Mouse (Mus musculus) adrenal gland, postnatal 25 days (tissue): ENCODE results near the gene Wdr89. TPM values are rescaled to one million over a fixed set of nuclear protein-coding genes. Genes with fewer than 3 reads are reported as not detected.

Experiments used
- DNase-seq: peaks from one replicate; pipeline ENCODE4 v3.0.0; 2021; ENCODE audit warnings: mixed read lengths
- total RNA-seq: library from RNA; stranded (reverse); gene quantifications from 2 replicates; pipeline ENCODE4 v1.2.3, GENCODE M21; 2021

The Wdr89 gene
- total RNA-seq, 1 experiment from 2014 or later = 5.0 TPM

DNA sequence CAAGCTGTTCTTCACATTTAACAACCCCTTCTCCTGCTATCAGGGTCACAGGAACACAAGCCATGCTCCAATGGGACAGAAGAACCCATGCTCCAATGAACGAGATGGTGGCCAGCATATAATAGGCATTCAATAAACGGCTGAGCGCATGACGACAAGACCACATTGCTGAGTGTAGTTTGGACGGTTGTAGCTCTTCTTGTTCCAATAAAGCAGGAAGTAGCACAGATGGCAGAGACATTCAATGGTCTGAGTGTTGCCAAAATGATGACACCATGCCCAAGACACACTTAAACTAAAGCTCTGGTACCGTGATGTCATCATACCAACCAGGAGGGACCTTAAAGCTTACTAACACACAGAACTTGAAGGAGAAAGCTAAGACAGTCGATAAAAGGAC lies 56.6 kb downstream of the Wdr89 start:
- no peak for DNase-seq

DNA sequence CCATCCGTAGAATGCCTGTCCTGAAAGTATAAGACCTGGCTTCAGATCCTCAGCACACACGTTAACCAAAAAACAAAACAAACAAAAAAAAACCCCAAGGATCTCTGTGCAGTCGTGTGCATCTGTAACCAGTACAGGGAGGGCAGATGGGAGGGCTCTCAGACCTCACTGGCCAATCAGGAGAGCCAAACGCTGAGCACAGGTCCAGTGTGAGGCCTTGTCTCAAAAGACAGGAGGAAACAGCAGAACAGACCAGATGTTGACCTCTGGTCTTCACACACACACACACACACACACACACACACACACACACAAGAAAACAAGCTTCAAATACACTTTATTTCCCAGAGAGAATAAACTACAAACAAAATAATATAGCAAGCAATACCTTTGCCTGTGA lies 69.8 kb downstream of the Wdr89 start:
- DNase-seq = peak; percentile 33

DNA sequence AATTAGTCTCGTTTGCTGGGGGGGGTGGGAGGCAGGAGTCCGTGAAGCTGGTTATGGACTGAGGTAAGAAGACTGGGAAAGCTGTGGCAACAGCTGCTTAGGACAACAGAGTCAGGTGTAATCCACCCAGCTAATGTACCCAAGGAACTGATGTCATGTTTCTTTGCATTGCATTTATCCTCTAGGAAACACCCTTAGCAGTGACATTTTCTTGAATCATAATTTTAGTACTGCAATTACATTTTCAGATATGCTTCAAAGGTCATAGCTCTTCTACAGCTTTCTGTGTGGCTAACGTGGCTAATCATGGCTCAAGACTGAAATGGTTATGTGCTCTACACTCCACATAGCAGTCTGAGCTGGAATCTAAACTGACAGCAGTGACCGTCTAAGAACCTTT lies 70.3 kb downstream of the Wdr89 start:
- DNase-seq = no peak

DNA sequence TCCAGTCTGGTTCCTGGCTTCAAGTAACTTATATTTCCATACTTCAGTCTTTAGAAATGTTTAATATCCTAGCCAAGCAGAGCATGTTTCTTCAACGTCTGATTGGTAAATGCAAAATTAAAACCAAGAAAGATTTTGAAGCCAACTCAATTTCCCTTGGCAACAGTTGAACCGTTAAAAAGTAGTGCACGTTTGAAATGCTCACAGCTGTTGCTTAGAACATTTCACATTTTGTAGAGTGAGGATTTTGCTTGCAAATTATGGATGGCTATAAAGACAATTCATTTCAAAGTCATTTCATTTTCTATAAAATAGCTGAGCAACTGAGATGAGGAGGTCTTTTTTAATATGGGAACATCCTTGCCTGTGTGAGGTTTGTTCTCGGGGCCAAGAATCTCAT lies 71.6 kb downstream of the Wdr89 start:
- no peak for DNase-seq

DNA sequence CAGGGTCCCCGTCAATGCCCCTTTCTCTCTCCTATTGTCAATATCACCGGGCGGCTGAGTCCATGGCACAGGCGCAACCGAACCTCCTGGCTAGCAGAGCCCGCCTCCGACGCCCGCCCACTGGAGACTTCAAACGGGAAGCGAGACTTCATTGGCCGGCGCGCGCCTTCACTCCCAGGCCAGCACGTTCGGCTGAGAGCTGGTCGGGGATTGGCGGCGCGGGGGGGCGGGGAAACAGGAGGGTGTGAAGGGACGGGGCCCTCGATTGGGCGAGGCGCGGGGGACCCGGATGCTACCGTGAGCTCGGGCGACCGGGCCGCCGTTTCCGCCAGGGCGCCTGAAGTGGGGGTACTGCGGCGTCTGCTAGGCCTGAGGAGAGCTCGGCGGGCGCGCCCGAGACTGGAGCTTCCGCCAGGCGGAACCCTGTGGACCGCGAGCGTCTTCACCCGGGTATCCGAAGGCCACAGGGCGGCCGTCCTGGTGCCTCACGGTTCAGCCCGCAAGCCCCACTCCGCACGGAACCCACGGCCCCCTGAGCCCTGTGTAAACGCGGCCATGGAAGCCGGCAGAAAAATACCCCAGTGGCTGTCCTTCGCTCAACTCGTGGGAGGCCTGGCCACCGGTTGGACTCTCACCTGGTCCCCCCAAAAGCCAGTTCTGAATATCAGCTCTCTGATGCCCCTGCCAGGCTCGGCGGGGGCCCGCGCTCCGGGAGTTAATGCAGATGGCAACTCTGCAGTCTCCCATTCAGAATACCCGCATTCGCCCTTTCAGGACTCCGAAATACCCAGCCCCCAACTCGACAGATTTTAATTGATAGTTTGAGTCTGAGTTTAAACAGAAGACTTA lies 73.0 kb downstream of the Wdr89 start, which contains the start of gene Ppp2r5e:
TSS of gene Ppp2r5e (minus strand) at position 92 of the 849 bp plus-strand sequence.
- DNase-seq = peak; percentile 100

DNA sequence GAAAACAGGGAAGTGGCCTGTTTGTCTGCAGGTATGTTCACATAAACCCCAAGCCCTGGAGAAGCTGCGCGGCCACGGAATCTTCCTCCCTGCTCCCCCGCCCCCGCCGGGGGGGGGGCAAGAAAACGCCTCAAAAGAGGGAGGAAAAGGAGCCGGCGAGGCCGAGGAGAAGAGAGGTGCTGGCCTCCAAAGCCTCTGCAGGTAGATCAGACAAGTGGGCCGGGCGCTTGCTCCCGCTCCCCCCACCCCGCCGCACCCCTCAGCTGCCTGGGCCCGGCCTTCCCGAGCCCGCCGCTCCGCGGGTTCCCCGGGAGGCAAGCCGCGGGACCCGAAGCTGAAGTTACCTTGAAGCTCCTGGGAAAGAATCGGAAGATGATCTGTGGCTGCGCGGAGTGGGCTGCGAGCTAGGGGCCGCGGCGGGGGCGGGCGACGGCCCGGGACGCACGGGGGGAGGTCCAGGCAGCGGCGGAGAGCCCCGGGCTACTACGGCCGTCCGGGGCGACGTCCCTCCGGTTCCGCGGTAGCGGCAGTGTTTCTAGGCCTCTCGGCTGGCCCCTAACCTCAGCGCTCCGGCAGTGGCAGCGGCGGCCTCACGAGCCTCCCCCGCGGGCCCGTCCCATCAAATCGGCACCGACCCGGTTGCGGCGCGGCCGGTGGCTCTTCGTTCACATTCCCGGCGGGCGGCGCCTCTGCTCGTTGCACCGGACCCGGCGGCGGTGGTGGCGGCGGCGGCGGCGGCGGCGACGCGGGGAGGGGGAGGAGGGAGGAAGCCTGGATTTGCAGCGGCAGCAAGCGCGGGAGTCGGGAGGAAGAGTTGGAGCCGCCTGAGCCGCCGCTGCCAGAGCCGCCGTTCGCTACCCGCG lies 73.8 kb downstream of the Wdr89 start:
- DNase-seq = peak; percentile 50

DNA sequence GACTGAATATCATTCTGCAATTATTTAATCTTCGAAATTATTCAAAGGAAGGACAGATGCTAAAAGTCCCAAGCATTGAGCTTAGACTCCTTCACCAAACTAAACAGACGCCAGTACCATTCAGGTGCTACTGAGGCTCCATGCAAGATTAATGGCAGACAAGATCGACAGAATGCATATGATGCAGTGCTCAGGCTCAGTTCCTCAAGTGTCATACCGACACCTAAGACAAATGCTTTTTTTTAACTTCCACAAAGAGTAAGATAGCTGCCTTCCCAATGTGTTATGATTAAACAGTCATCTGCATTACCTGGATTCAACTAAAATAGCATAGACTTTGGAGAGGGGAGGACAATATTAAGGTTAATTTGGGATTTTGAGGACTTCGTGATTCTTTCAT lies 74.9 kb downstream of the Wdr89 start:
- DNase-seq = no peak

DNA sequence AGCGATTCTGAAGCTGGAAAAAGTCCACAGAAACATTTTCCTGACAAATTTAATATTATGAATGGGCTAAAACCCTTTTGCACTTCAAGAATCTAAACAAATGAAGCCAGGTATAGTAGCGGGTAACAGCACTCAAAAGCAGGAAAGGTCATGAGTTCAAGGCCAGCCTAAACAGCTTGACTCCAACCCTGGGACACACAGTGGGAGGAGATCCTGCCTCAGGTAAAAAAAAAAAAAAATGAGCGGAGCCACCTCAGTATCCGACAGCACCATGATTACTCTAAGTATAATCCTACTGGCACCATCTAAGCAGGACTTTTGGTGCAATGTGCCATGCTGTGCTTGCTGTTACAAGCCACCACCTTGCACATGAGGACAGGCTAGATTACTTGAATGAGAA lies 75.5 kb downstream of the Wdr89 start:
- no peak for DNase-seq

DNA sequence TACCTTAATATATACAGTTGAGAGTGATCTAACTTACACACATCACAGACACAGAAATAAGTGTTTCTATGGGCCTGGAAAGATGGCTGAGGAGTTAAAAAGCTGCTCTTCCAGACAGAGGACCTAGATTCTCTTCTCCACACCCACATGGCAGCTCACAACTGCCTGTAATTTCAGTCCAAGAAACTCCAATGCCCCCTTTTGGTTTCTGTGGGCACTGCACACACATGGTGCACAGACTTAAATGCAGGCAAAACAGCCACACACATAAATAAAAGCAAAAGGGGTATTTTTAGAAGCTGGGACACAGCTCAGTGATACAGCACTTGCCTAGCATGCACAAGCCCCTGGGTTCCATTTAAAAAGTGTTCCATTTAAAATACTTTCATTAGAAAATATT lies 81.8 kb downstream of the Wdr89 start:
- DNase-seq = no peak

DNA sequence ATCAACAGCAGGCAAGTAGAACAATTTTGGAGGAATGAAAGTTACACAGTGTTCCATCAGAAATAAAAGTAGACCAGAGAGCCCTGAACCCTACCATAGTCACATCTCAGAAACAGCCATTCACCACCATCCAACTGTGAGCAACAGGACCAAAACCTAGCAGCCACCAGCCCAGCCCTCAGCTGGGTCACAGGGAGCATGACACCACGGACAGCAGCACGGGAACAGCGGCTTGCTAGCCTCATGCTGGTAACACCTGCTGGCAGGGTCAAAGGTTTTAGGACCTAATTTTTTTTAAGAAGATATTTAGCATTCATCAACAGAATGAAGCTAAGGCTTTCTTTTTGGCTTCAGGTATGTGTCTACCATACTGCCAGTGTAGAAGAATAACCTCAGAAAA lies 85.6 kb downstream of the Wdr89 start:
- no peak for DNase-seq

Other genes with a start within 250 kb of the Wdr89 start
- 52.2 and 53.3 TPM in 2 replicates for gene Ppp2r5e, start 73.3 kb downstream of the Wdr89 start, total RNA-seq
- 188 and 197 TPM in 2 replicates for gene Sgpp1, start 66.2 kb upstream of the Wdr89 start, total RNA-seq
- 47.9 and 67.7 TPM in 2 replicates for gene Syne2, start 148.6 kb upstream of the Wdr89 start, total RNA-seq